Mouse (Mus musculus) kidney, postnatal 36 days (tissue): ENCODE results near the gene Gm11111.

Experiments
- DNase-seq, 2 experiments: peaks; one replicate each; pipeline ENCODE4 v3.0.0; 2021 to 2022; ENCODE audit warnings: mixed read lengths in 2 of 2

Gm11111 gene

DNA sequence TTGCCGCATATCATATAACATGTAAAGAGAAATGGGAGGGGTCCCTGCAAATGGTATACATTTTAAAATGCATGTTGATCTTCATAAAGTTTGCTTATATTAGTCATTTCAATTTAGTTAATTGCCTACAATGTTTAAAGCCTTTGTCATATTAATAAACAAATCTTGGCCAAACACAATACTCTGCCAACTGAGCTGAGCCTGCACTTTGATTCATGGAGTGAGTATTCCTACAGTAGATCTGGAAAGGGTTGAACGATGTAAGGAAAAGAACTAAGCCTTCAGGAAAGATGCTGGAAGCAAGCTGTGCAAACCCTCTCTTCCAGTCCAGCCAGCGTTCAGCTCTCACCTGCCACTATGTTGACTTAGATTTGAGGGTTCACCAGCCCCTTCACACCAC lies 29.6 kb downstream of the Gm11111 start:
- DNase-seq = no peak

DNA sequence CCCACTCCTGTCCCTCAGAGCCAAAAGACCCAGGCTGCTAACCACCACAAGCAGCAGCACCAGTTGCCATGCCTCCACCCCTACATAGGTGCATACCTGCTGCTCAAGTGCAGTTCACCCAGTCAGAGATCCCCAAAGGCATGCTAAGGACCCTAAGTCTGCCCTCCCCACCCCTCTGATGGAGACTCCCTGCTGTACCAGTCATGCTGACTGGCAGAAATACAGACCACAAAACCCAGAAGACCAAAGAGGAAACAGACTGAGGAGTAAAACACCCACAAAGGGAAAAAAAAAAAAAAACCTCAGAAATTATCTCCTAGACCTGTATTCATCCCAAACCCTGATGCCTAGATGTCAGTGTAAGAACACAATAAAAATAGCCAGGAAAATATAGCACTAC lies 33.4 kb downstream of the Gm11111 start:
- no peak for DNase-seq
